Mouse (Mus musculus) stomach, postnatal 0 days (tissue): ENCODE data around the gene Abhd14a.

Experiments used
- CTCF ChIP-seq: IDR thresholded peaks from 2 replicates; pipeline ENCODE4 v1.5.1; 2016; ENCODE audit warnings: antibody characterized with exemption, low read depth, mild to moderate bottlenecking, moderate library complexity
- EP300 ChIP-seq: optimal IDR thresholded peaks from 2 replicates; pipeline ENCODE3; 2016; ENCODE audit warnings: antibody characterized with exemption

DNA sequence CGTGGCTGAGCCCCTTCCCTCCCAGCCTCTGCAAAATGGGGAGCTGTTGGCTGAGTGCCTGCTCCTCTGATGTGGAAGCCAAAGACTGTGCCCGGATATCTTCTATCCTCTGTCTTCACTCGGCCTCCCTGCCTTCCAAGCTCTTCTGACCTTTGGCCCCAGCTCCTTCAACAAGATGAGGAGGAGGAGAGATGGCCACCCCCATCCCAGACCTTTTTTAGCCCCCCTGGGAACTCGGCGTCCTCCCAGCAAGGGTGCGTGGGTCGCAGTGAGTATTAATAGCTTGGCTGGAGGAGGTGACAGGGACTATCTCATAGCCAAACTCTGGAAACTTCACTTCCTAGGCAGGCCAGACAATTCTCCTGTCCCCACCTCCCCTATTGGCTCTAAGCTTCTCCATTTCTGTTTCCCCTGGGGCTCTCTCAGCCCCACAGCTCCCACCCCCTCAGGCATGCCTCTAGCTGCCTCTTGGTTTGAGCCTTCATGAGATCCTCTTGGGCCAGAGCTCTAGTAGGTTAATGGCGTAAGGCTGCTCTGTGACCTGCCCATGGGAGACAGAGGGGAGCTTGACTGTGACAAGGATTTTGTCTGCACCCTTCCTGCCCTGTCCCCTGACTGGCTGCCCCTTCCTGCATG is 40.9 kb downstream of the Abhd14a start:
- TF ChIP-seq CTCF (no peak), EP300 (no peak)
